Mouse (Mus musculus) urinary bladder, postnatal 25 days (tissue): ENCODE data around the gene Snrpa.

Experiments
- DNase-seq: peaks from one replicate; pipeline ENCODE4 v3.0.0; 2022; ENCODE audit warnings: low spot score

Snrpa gene

DNA sequence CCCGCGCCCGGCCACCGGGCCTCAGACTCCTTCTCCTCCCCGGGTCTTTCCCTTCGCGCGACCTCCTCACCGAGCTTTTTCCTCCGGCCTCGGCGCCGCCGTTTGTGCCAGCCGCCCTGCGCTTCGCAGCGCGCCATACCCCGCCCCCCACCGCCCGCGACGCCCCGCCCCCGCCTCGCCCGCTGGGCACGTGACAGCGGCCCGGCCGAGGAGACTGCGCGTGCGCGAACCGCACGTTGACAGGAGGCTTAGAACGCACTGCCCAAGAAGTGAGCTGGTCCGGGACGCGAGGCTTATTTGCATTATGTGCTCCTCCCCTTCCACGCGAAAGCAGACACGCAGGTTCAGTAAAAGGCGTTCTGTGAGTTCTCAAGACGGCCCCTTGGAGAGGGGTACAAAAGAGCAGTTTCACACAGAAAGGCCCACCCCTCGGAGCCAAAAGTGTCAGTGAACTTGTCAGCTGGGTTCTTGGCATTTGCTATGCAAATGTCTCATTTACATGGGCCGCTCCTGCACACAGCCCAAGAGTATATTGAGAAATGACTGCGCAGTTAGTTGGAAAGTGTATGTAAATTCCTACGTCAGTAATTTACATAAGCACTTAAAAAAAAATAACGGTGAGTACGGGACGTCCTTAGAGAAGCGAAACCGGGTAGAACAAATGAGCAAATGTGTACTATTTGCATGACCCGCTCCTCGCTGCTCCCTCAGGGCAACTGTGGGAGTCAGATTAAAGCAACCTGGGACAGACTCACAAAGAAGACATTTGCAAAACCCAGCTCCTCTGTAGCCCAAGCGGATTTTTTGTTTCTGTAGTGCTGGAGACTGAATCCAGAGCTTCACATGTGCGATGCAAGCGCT, 29.2 kb downstream of the Snrpa start, which contains the start of gene Egln2:
TSS of gene Egln2 (minus strand) at position 189 of the 861 bp plus-strand sequence.
- DNase-seq, result peak; percentile 94

- peak; percentile 80 for DNase-seq
These were observed 29.9 kb downstream of the Snrpa start for GRCm38 (mm10) chr7:27166229-27166613.

DNA sequence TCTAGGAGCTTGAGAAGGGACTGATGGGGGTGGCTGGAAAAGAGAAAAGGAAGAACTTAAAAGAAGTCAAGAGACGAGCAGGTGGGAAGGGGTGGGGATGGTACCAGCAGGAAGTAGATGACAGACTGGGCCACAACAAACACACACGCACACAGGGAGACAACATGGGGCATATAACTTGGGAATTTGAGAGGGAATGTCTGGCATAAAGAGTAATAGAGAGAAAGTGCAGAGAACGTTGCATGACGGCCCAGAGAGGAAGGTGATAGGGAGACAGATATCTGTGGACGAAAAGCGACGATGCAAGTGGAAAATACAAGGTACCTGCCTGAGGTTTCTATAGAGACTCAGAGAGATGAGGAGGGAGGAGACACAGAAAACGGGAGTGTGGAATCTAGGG, 30.4 kb downstream of the Snrpa start:
- no peak for DNase-seq

GRCm38 (mm10) chr7:27165007-27165655, 30.9 kb downstream of the Snrpa start:
- DNase-seq, result no peak

DNA sequence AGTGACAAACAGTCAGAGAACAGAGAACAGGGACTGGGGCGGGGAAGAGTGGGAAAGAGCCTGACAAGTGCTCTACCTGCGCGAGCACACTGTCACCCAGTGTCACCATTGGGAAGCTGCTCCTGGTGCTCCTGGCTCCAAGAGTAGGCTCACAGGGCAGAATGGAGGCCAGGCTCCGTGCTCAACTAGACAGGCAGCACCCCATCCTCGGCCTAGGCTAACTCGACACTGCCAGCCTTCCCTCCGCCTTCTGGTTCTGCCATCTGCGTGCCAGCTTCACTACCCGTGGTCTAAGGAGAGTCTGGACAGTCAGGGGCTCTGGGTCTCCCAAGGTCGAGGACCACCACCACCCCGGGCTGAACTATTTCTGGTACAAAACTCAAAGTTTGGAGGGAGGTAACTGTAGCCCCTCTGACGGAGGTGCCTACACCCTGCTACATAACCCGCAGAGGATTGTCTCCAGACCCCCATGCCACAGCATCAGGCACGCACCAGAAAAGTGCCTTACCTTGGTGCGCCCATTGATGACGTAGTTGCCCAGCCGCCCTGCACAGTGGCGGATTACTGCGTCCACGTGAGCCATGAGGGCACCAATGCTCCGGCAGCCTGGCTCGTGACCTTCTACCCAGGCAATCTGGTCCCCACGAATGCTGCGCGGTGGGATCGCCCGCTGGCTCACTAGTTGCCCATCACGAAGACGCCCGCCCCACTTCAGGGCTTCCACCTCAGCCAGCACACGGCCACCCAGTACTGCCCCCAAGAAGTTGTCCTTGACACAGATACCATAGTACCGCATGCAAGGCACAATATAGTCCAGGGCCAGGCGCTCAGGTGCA, 31.7 kb downstream of the Snrpa start:
- DNase-seq, result no peak

- no peak for DNase-seq
These were observed 32.6 kb downstream of the Snrpa start for GRCm38 (mm10) chr7:27163450-27163805.

DNA sequence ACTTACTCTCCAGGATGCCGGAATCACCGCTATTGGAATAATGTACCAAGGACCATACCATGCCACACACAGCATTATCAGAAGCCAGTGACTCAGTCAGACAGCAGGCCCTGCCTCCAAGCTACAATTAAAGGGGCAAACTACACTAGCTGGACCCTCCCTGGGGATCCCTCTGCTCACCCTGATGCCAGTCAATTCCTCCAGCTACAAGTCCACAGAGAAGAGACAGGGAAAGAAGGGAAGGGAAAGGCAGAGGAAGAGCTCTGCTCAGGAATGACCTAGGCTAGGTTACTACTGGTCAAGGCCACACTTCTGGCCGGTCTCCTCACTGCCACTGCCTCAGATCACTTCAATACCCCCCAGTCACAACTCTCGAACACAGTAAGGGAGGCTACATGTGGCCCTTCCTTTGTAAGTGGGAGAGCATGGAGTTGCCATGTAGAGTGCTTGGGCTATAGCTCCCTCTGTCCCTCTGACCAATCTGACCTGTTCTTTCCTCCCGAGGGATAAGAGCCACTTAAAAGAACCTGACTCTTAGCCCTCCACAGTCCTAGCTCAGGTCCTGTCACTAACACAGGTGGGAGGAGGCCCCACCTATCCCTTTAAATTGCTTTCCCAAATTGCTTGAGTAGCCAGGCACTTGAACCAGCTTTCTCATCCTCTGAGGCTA, 33.2 kb downstream of the Snrpa start:
- no peak for DNase-seq

DNA sequence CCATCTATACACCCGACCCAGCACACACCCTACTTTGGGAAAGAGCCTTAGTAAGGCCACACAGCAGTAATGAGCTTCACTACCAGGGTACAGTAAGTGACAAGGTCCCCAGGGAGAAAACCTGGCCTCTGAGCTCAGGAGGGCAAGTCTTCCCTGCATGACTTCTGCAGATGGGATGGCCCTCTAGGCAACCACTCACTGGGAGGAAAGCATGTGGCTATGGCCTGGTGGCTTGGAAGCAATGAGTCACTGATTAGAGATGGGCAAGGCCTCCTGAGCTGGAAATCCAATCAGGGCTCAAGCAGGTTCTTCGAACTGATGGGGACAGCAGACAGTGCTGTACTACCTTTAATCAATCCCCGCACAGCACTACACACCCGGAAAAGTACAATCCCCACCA, 34.3 kb downstream of the Snrpa start:
- DNase-seq, result no peak

- no peak for DNase-seq
These were observed 35.1 kb downstream of the Snrpa start for GRCm38 (mm10) chr7:27160921-27161320.

GRCm38 (mm10) chr7:27159882-27160281, 36.2 kb downstream of the Snrpa start:
- peak; percentile 78 for DNase-seq

DNA sequence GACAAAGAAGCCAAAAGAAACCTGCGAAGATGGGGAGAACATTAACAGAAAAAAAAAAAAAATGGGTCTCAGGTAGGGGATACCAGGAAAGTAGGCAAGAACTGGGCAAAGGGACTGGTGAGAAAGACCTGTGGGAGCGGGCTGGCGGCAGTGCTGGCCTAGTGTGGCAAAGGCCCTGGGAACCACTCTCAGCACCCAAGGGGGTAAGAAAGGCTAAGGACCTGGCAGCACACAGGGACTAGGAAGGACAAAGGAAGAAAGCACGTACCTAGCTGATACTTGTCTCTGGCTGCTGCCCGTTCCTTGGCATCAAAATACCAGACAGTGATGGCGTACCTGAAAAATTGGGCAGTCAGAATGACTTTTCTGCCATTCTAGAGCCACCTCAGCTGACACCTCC, 36.8 kb downstream of the Snrpa start:
- no peak for DNase-seq

- no peak for DNase-seq
These were observed 37.9 kb downstream of the Snrpa start for GRCm38 (mm10) chr7:27158171-27158570.

DNA sequence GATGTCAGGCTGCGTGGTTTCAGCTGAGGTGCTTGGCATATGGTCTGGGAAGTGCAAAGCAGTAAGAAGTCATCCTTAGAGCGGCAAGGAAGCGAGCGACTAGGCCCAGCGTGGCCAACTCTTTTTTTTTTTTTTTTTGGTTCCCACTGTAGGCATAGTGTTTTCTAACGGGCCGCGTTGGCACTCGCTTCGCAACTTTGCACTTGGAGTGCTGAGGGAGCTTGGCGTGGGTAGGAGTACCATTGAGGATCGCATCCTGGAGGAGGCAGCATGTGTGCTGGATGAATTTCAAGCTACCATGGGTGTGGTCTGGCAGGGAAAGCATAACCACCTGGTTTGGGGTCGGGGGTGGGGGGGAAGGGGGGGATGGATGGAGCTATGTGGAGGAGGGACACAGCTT, 40.1 kb downstream of the Snrpa start:
- no peak for DNase-seq

- no peak for DNase-seq
These were observed 42.8 kb downstream of the Snrpa start, which contains the start of gene Cyp2t4 for GRCm38 (mm10) chr7:27153205-27153764. Cyp2t4 (plus strand) TSS chr7:27153714.
